Mouse (Mus musculus): ENCODE measurements around the gene Hepacam. TPM values are rescaled to one million over a fixed set of nuclear protein-coding genes. Genes with fewer than 3 reads are reported as not detected.
A peak's percentile ranks its signal among the peaks of the same experiment; 100 is the strongest.

Hepacam gene
- polyA plus RNA-seq (2015; fragmentation: Nextera tagmentation; extraction: Ambion mirVana), result 0.19 TPM in 1 of 2 replicates, not detected in the other

- no peak within 1 kb of the TSS for H3K27ac ChIP-seq (ENCODE audit: low read length)
- H3K9ac ChIP-seq (ENCODE audit: low read length), result no peak within 1 kb of the TSS
- 84% methylated on average over 17 of the region's 17 CpGs for WGBS
- H3K9me3 ChIP-seq (replicated peaks; ENCODE audit: control insufficient read depth, low read length), result no peaks in the 10 kb centered on the region
- H3K4me2 ChIP-seq (ENCODE audit: low read depth, low read length), result no peak within 1 kb of the TSS
- H3K4me3 ChIP-seq (replicated peaks; ENCODE audit: low read length), result no peak within 1 kb of the TSS
- H3K36me3 ChIP-seq (ENCODE audit: control insufficient read depth, insufficient read depth, low read length), result no peaks in the 10 kb centered on the region
- no peaks in the 10 kb centered on the region for H3K4me1 ChIP-seq (ENCODE audit: control insufficient read depth, insufficient read depth, low read length)
- no peak for ATAC-seq (ENCODE audit: insufficient read depth, low FRiP score)
- no peaks in the 10 kb centered on the region for H3K27me3 ChIP-seq (ENCODE audit: control insufficient read depth, insufficient read depth, low read length)
Observed at GRCm38 (mm10) chr9:37367301-37368080, at the start of gene Hepacam. Hepacam (plus strand) TSS chr9:37367351.

DNA sequence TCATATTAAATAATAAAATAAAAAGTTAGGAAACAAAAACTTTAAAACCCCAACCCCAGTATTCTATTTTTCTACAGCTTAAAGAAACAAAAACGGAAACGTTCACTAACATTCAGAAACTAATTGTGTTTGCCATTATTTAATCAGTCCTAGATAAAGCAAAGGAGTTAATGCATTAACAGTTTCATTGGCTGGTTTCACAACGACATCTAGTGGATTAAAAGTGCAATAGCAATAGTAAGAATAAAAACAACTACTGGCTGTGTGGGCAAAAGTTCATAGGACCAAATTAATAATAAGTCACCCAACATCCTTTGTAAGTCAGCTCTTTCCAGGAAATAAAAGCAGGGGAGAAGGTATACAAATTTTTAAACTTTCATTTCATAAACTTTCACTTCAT lies 37.7 kb upstream of the Hepacam start:
- no peak overlapping the region for H3K27ac ChIP-seq (ENCODE audit: low read length)
- H3K4me1 ChIP-seq (ENCODE audit: control insufficient read depth, insufficient read depth, low read length), result no peaks in the 10 kb centered on the region
- no peaks in the 10 kb centered on the region for H3K36me3 ChIP-seq (ENCODE audit: control insufficient read depth, insufficient read depth, low read length)
- no peak overlapping the region for H3K9ac ChIP-seq (ENCODE audit: low read length)
- no peaks in the 10 kb centered on the region for H3K9me3 ChIP-seq (replicated peaks; ENCODE audit: control insufficient read depth, low read length)
- H3K27me3 ChIP-seq (ENCODE audit: control insufficient read depth, insufficient read depth, low read length), result no peaks in the 10 kb centered on the region
- 45% methylated on average over 3 of the region's 3 CpGs for WGBS
- H3K4me3 ChIP-seq (replicated peaks; ENCODE audit: low read length), result no peak overlapping the region
- no peak for ATAC-seq (ENCODE audit: insufficient read depth, low FRiP score)
- H3K4me2 ChIP-seq (ENCODE audit: low read depth, low read length), result no peak overlapping the region

DNA sequence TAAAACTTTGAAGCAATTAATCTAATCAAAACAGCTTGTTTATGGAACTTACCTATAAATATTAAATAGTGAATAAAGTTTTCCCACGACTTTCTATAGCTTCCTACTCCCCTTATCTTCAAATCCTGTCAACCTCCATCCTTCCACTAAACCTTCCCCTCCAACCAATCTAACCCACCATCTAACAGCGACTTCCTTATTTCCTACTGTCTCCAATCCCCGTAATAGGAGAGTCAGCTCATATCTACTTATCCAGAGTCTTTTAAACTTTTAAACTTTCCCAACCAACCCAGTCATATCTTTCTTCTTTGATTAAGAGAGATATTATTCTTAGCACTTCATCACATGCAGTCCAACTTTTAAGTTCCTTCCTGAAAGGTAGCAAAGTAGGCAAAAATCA lies 21.7 kb upstream of the Hepacam start:
- Histone ChIP-seq H3K9me3 (replicated peaks; ENCODE audit: control insufficient read depth, low read length) (no peaks in the 10 kb centered on the region), H3K4me3 (replicated peaks; ENCODE audit: low read length) (no peak overlapping the region), H3K9ac (ENCODE audit: low read length) (no peak overlapping the region), H3K36me3 (ENCODE audit: control insufficient read depth, insufficient read depth, low read length) (no peaks in the 10 kb centered on the region), H3K27ac (ENCODE audit: low read length) (no peak overlapping the region), H3K4me2 (ENCODE audit: low read depth, low read length) (no peak overlapping the region), H3K27me3 (ENCODE audit: control insufficient read depth, insufficient read depth, low read length) (no peaks in the 10 kb centered on the region), H3K4me1 (ENCODE audit: control insufficient read depth, insufficient read depth, low read length) (peaks cover 9% of the 10 kb centered on the region; the same call in 1 of the 2 replicates)
- no peak for ATAC-seq (ENCODE audit: insufficient read depth, low FRiP score)
- WGBS, result 76% methylated on average over 3 of the region's 3 CpGs

DNA sequence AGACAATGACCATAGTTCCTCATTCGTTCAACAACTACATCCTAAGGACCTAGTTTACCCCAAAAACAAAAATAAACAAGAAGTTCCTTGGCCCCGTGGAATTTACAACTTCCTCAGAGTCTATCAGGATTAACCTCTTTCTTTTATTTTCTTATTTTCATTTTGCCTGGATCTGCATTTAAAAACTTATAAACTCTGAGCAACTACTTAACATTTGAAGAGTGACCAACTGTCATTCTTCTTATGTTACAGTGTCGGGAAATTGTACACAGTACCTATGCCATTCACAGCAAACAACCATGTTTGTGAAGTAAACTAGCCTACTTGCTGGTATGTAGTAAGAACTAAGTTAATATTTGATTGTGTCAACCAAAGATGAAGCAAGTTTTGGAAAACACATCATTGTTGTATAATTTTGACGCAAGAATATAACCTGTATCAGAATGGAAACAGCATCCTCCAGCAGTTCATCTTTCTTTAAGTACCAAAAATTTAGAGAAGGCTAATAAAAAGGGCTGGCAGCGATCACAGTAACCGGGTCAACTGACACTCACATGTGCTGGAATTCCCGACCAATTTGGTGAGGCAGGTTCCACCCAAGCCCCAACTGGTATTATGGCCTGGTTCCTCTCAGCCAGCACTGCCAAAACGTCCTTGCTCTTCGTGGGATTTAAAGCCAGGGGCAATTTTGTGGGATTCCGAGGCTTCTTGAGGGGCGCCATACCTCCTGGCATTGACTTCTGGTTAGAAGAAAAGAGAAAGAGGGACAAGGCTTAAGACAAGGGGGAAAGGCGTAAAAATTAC lies 19.8 kb upstream of the Hepacam start:
- peak overlapping the region; percentile 72 for H3K4me3 ChIP-seq (replicated peaks; ENCODE audit: low read length)
- H3K4me2 ChIP-seq (ENCODE audit: low read depth, low read length), result peak overlapping the region; percentile 97
- H3K4me1 ChIP-seq (ENCODE audit: control insufficient read depth, insufficient read depth, low read length), result peaks cover 9% of the 10 kb centered on the region; the same call in 1 of the 2 replicates
- ATAC-seq (ENCODE audit: insufficient read depth, low FRiP score), result no peak
- H3K36me3 ChIP-seq (ENCODE audit: control insufficient read depth, insufficient read depth, low read length), result no peaks in the 10 kb centered on the region
- WGBS, result 16% methylated on average over 12 of the region's 12 CpGs
- H3K9ac ChIP-seq (ENCODE audit: low read length), result peak overlapping the region; percentile 90
- H3K9me3 ChIP-seq (replicated peaks; ENCODE audit: control insufficient read depth, low read length), result no peaks in the 10 kb centered on the region
- H3K27me3 ChIP-seq (ENCODE audit: control insufficient read depth, insufficient read depth, low read length), result no peaks in the 10 kb centered on the region
- H3K27ac ChIP-seq (ENCODE audit: low read length), result peak overlapping the region; percentile 91

- H3K36me3 ChIP-seq (ENCODE audit: control insufficient read depth, insufficient read depth, low read length), result no peaks in the 10 kb centered on the region
- peak; percentile 98 for ATAC-seq (ENCODE audit: insufficient read depth, low FRiP score)
- H3K27me3 ChIP-seq (ENCODE audit: control insufficient read depth, insufficient read depth, low read length), result no peaks in the 10 kb centered on the region
- peak within 1 kb of the TSS; percentile 90 for H3K9ac ChIP-seq (ENCODE audit: low read length)
- H3K4me2 ChIP-seq (ENCODE audit: low read depth, low read length), result peak within 1 kb of the TSS; percentile 97
- H3K27ac ChIP-seq (ENCODE audit: low read length), result peak within 1 kb of the TSS; percentile 91
- no peaks in the 10 kb centered on the region for H3K9me3 ChIP-seq (replicated peaks; ENCODE audit: control insufficient read depth, low read length)
- peak within 1 kb of the TSS; percentile 72 for H3K4me3 ChIP-seq (replicated peaks; ENCODE audit: low read length)
- H3K4me1 ChIP-seq (ENCODE audit: control insufficient read depth, insufficient read depth, low read length), result peaks cover 9% of the 10 kb centered on the region; the same call in 1 of the 2 replicates
- WGBS, result under 1% methylated on average over 41 of the region's 41 CpGs
Observed at GRCm38 (mm10) chr9:37347988-37348642, 19.0 kb upstream of the Hepacam start, which contains the start of gene Ccdc15. Ccdc15 (minus strand) TSS chr9:37348432.

GRCm38 (mm10) chr9:37349050-37349449 lies 18.1 kb upstream of the Hepacam start:
- 91% methylated on average over 3 of the region's 3 CpGs for WGBS
- no peaks in the 10 kb centered on the region for H3K27me3 ChIP-seq (ENCODE audit: control insufficient read depth, insufficient read depth, low read length)
- no peak for ATAC-seq (ENCODE audit: insufficient read depth, low FRiP score)
- H3K4me1 ChIP-seq (ENCODE audit: control insufficient read depth, insufficient read depth, low read length), result peaks cover 9% of the 10 kb centered on the region; the same call in 1 of the 2 replicates
- H3K36me3 ChIP-seq (ENCODE audit: control insufficient read depth, insufficient read depth, low read length), result no peaks in the 10 kb centered on the region
- peak overlapping the region; percentile 72 for H3K4me3 ChIP-seq (replicated peaks; ENCODE audit: low read length)
- no peak overlapping the region for H3K9ac ChIP-seq (ENCODE audit: low read length)
- H3K27ac ChIP-seq (ENCODE audit: low read length), result peak overlapping the region; percentile 91; the same call in 1 of the 2 replicates
- H3K4me2 ChIP-seq (ENCODE audit: low read depth, low read length), result peak overlapping the region; percentile 97
- no peaks in the 10 kb centered on the region for H3K9me3 ChIP-seq (replicated peaks; ENCODE audit: control insufficient read depth, low read length)

DNA sequence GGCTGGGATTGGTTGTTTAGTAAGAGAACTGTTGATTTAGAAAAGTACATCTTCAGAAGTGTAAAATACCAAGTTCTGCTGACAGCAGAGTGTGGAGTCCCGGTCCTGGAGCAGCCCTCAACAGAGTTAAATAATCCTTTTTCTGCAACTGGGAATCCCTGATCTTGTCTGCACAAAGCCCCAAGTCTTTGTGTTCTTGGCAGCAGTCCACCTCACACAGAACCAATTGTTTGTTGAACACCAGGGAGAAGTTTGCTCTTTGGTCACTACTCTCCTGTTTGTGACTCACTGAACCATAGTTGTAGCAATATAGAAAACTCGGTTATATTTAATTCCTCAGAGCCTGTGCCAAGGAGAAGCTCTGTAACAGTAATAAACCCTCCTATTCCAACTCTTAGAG lies 15.9 kb upstream of the Hepacam start:
- WGBS, result 39% methylated on average over 2 of the region's 2 CpGs
- Histone ChIP-seq H3K36me3 (ENCODE audit: control insufficient read depth, insufficient read depth, low read length) (no peaks in the 10 kb centered on the region), H3K4me2 (ENCODE audit: low read depth, low read length) (no peak overlapping the region), H3K4me3 (replicated peaks; ENCODE audit: low read length) (no peak overlapping the region), H3K27ac (ENCODE audit: low read length) (0 out of 2 replicates have a peak overlapping the region, but pooled peaks have one; percentile 18), H3K27me3 (ENCODE audit: control insufficient read depth, insufficient read depth, low read length) (no peaks in the 10 kb centered on the region), H3K9me3 (replicated peaks; ENCODE audit: control insufficient read depth, low read length) (no peaks in the 10 kb centered on the region), H3K9ac (ENCODE audit: low read length) (no peak overlapping the region), H3K4me1 (ENCODE audit: control insufficient read depth, insufficient read depth, low read length) (peaks cover 9% of the 10 kb centered on the region; the same call in 1 of the 2 replicates)
- ATAC-seq (ENCODE audit: insufficient read depth, low FRiP score), result no peak

DNA sequence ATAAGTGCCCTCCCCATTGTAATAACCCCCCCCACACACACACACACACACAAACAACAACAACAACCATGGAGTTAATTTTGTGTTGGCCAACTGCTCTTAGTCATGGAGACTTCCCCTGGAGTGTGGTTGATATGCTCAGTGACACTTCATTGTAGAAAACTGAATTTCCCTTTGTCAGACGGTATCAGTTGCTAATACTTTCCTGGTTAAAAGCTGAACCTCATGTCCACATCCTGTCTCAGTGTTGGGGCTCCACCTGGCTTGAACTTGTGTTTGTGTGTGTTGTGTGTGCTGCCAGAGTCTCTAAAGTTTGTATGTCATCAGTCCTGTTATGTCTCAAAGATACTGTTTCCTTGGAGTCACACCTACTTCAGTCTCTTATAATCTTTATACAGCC lies 12.7 kb upstream of the Hepacam start:
- Histone ChIP-seq H3K9ac (ENCODE audit: low read length) (no peak overlapping the region), H3K27ac (ENCODE audit: low read length) (no peak overlapping the region), H3K9me3 (replicated peaks; ENCODE audit: control insufficient read depth, low read length) (no peaks in the 10 kb centered on the region), H3K4me3 (replicated peaks; ENCODE audit: low read length) (no peak overlapping the region), H3K4me1 (ENCODE audit: control insufficient read depth, insufficient read depth, low read length) (peaks cover 2% of the 10 kb centered on the region), H3K27me3 (ENCODE audit: control insufficient read depth, insufficient read depth, low read length) (no peaks in the 10 kb centered on the region), H3K36me3 (ENCODE audit: control insufficient read depth, insufficient read depth, low read length) (no peaks in the 10 kb centered on the region), H3K4me2 (ENCODE audit: low read depth, low read length) (no peak overlapping the region)
- 66% methylated on average over 1 of the region's 1 CpGs for WGBS
- no peak for ATAC-seq (ENCODE audit: insufficient read depth, low FRiP score)
